Comparison of ENCODE assay signal across 23 mouse cellular contexts in genomic region chrX:52926726-52927125, GRCm38 (mm10). TPM values are rescaled to one million over a fixed set of nuclear protein-coding genes. Genes with fewer than 3 reads are reported as not detected.
DNase-seq lines count a peak whose midpoint lies in the region; ATAC-seq and TF ChIP-seq lines count a peak whose summit lies in the region.
"Had no signal": no experiment of that assay in that cellular context is flagged by ENCODE, and none has a peak within 500 bp of the region (broad histone marks: within the 10 kb centered on the region; RNA-seq: fewer than 3 reads in every experiment).

No protein-coding gene starts in this region.

- H3K27me3 ChIP-seq in Patski: peaks cover 37% of the 10 kb centered on the region
- H3K27me3 ChIP-seq in kidney, embryonic 16.5 days (ENCODE audit: insufficient read depth, low read length): no peaks in the 10 kb centered on the region
- H3K27me3 ChIP-seq: embryonic facial prominence, embryonic 15.5 days; heart, embryonic 13.5 days; hindbrain, embryonic 12.5 days; limb, embryonic 13.5 days; liver, embryonic 12.5 days; neural tube, embryonic 12.5 days had no signal

- POLR2A ChIA-PET in Patski (lab: Charles Lee): interaction anchor here (0.7 kb wide), 1 partner anchor 12 kb away, joined by 5 read pairs; no protein-coding TSS in a partner anchor

- H3K4me3 ChIP-seq in kidney, embryonic 16.5 days (ENCODE audit: low read length): no peak overlapping the region
- H3K4me3 ChIP-seq: embryonic facial prominence, embryonic 15.5 days; heart, adult 2 months; heart, embryonic 13.5 days; hindbrain, embryonic 12.5 days; limb, embryonic 13.5 days; liver, embryonic 12.5 days; neural tube, embryonic 12.5 days had no signal

- no peaks in the 10 kb centered on the region for H3K9me3 ChIP-seq in kidney, embryonic 16.5 days (ENCODE audit: low read length)
- H3K9me3 ChIP-seq: embryonic facial prominence, embryonic 15.5 days; heart, embryonic 13.5 days; hindbrain, embryonic 12.5 days; limb, embryonic 13.5 days; liver, embryonic 12.5 days; neural tube, embryonic 12.5 days had no signal

- DNase-seq in B cell, adult 2 months: peak; percentile 54 to 56
- DNase-seq in Patski (ENCODE audit: low read depth, low spot score): no peak
- DNase-seq in kidney, postnatal 4 days: peak; percentile 12 to 40
- DNase-seq in cerebellum, adult 11 months: no peak
- no peak for DNase-seq in layer of hippocampus, postnatal 36 days
- no peak for DNase-seq in layer of hippocampus, adult 18-20 months (ENCODE audit: low spot score in 2 of 2)
- DNase-seq: adrenal gland, postnatal 36 days; cerebellum, adult 9-11 months; gastrocnemius, postnatal 14 days; heart, postnatal 14 days; lung, adult 18-20 months; lung, postnatal 10 days had no signal

- peak; percentile 83 for ATAC-seq in Patski
- ATAC-seq in kidney, embryonic 16.5 days (ENCODE audit: low FRiP score, low TSS enrichment): peak; percentile 39; the same call in 1 of the 2 replicates
- ATAC-seq in erythroblast, adult 5-6 weeks (replicated peaks; ENCODE audit: low FRiP score, poor library complexity, severe bottlenecking): no peak
- ATAC-seq: forebrain, embryonic 16.5 days; liver, embryonic 12.5 days had no signal

- CTCF ChIA-PET in Patski (lab: Charles Lee): interaction anchor here (1.5 to 3.4 kb wide), 4 partner anchors 8 to 20 kb away, joined by 4 to 20 read pairs (median 11); no protein-coding TSS in a partner anchor

- no peak for TF ChIP-seq CTCF in Patski (IDR thresholded peaks at IDR 0.05)

- WGBS in kidney, embryonic 16.5 days: 58% methylated on average over 9 of the region's 9 CpGs

- peak overlapping the region; percentile 76 for H3K27ac ChIP-seq in kidney, embryonic 16.5 days (ENCODE audit: low read length)
- H3K27ac ChIP-seq: embryonic facial prominence, embryonic 15.5 days; heart, adult 2 months; heart, embryonic 13.5 days; hindbrain, embryonic 12.5 days; limb, embryonic 13.5 days; liver, embryonic 12.5 days; neural tube, embryonic 12.5 days had no signal

- H3K9ac ChIP-seq in kidney, embryonic 16.5 days (replicated peaks; ENCODE audit: low read length): 0 out of 2 replicates have a peak overlapping the region, but pooled peaks have one; percentile 26
- H3K9ac ChIP-seq: embryonic facial prominence, embryonic 15.5 days; heart, embryonic 13.5 days; hindbrain, embryonic 12.5 days; limb, embryonic 13.5 days; liver, embryonic 12.5 days; neural tube, embryonic 12.5 days had no signal

- in situ Hi-C loops in Patski (cut with MboI; ENCODE audit: low pct_unique_long_range_greater_than_20kb): loop anchor here (10.0 kb wide), 1 partner anchor 58 kb away; the partner anchor contains the start of gene Hprt

- 0 out of 2 replicates have a peak, but pooled peaks cover 5% of the 10 kb centered on the region for H3K4me1 ChIP-seq in kidney, embryonic 16.5 days (ENCODE audit: insufficient read depth, low read length)
- H3K4me1 ChIP-seq: embryonic facial prominence, embryonic 15.5 days; heart, embryonic 13.5 days; hindbrain, embryonic 12.5 days; limb, embryonic 13.5 days; liver, embryonic 12.5 days; neural tube, embryonic 12.5 days had no signal

- no peak overlapping the region; the same call in 1 of the 2 replicates for H3K4me2 ChIP-seq in kidney, embryonic 16.5 days (replicated peaks; ENCODE audit: low read depth, low read length)
- H3K4me2 ChIP-seq: embryonic facial prominence, embryonic 15.5 days; heart, embryonic 13.5 days; hindbrain, embryonic 12.5 days; limb, embryonic 13.5 days; liver, embryonic 12.5 days; midbrain, embryonic 11.5 days; neural tube, embryonic 12.5 days had no signal

- H3K36me3 ChIP-seq in kidney, embryonic 16.5 days (ENCODE audit: insufficient read depth, low read length): no peaks in the 10 kb centered on the region
- H3K36me3 ChIP-seq: embryonic facial prominence, embryonic 15.5 days; hindbrain, embryonic 12.5 days; neural tube, embryonic 12.5 days had no signal

RNA-seq across cellular contexts. Expression of gene Phf6, which starts 14.7 kb away (rescaled TPM):
- polyA plus RNA-seq in Patski (2021): 33.3 TPM
- polyA plus RNA-seq in kidney, embryonic 16.5 days (2015; fragmentation: Nextera tagmentation; extraction: Ambion mirVana): 46.4 and 46.9 TPM in 2 replicates
- total RNA-seq in erythroblast, adult 5-6 weeks (2015; ENCODE audit: low replicate concordance): 10.9 and 17.9 TPM in 2 replicates
- total RNA-seq in erythroblast, adult 5-6 weeks (2017; ENCODE audit: low replicate concordance): 6.3 and 7.5 TPM in 2 replicates
- total RNA-seq in layer of hippocampus, postnatal 36 days (2021): 10 to 100 TPM; 21.5 to 22.4 TPM
- total RNA-seq in layer of hippocampus, adult 18-20 months (2021): 10 to 100 TPM; 19.2 to 20.5 TPM

Comparison
In these comparisons a context has a peak if more than half of its experiments do, and no peak if none do; other contexts are left out.
1. DNase-seq: peak in B cell, adult 2 months (2 of 2) and kidney, postnatal 4 days (2 of 2); none in Patski (single experiment), cerebellum, adult 11 months (single experiment), layer of hippocampus, postnatal 36 days (0 of 2) and layer of hippocampus, adult 18-20 months (0 of 2).